Mouse (Mus musculus) myocyte (in vitro differentiated cells): ENCODE measurements around the gene Rere.

ENCODE experiments used
- CEBPB ChIP-seq: IDR thresholded peaks from 2 replicates; pipeline ENCODE4 v1.6.1; 2011; ENCODE audit warnings: mild to moderate bottlenecking, moderate library complexity; ENCODE audit not compliant: poor library complexity, insufficient read depth, severe bottlenecking
- MAX ChIP-seq: IDR thresholded peaks from one replicate; pipeline ENCODE4 v1.6.1; 2011; ENCODE audit warnings: low read depth, mild to moderate bottlenecking, control low read depth
- MYOG ChIP-seq, 3 experiments: IDR thresholded peaks; one replicate each; pipeline ENCODE4 v1.6.1; 2011; ENCODE audit warnings: control low read depth in 2 of 3, low read depth in 2 of 3, mild to moderate bottlenecking in 2 of 3; ENCODE audit not compliant: insufficient read length in 2 of 3, control insufficient read depth in 1 of 3, insufficient read depth in 1 of 3
- POLR2A ChIP-seq: IDR thresholded peaks from one replicate; pipeline ENCODE4 v1.6.1; 2011; ENCODE audit warnings: low read depth, mild to moderate bottlenecking, control low read depth, moderate library complexity; ENCODE audit not compliant: insufficient read length

- TF ChIP-seq POLR2A (no peak), CEBPB (no peak), MAX (no peak), MYOG (IDR thresholded peaks at IDR 0.05; ENCODE audit: control insufficient read depth in 1 of 3, insufficient read depth in 1 of 3, insufficient read length in 2 of 3, low read depth in 2 of 3) (no peak)
Measured at GRCm38 (mm10) chr4:150374651-150375447, 93.4 kb downstream of the Rere start.
